Mouse (Mus musculus) liver, embryonic 13.5 days (tissue): ENCODE data around the gene Supt4a. TPM values are rescaled to one million over a fixed set of nuclear protein-coding genes. Genes with fewer than 3 reads are reported as not detected.

Experiments used
- ATAC-seq: fragments of 200-750 bp; cut with Nextera tagmentation; 2 replicates; pipeline ENCODE4 v1.8.0; 2017; ENCODE audit warnings: low read depth, mild to moderate bottlenecking, moderate number of reproducible peaks, moderate library complexity
- DNase-seq: peaks from one replicate; pipeline ENCODE4 v3.0.0; 2022
- H3K27ac ChIP-seq: fragments of 300-500 bp; sonication (generic); 2 replicates; pipeline ENCODE4 v1.5.1; 2015; ENCODE audit warnings: moderate library complexity, mild to moderate bottlenecking, inconsistent platforms
- H3K27me3 ChIP-seq: fragments of 300-500 bp; sonication (generic); 2 replicates; pipeline ENCODE4 v1.6.1; 2015; ENCODE audit warnings: mild to moderate bottlenecking, inconsistent platforms
- H3K36me3 ChIP-seq: fragments of 300-500 bp; sonication (generic); 2 replicates; pipeline ENCODE4 v1.6.1; 2015; ENCODE audit warnings: mild to moderate bottlenecking, inconsistent platforms
- H3K4me1 ChIP-seq: fragments of 300-500 bp; sonication (generic); replicated peaks from 2 replicates; pipeline ENCODE4 v1.6.1; 2015; ENCODE audit warnings: inconsistent platforms
- H3K4me2 ChIP-seq: fragments of 300-500 bp; sonication (generic); 2 replicates; pipeline ENCODE4 v1.6.1; 2015; ENCODE audit warnings: inconsistent platforms, mild to moderate bottlenecking, moderate library complexity
- H3K4me3 ChIP-seq: fragments of 300-500 bp; sonication (generic); replicated peaks from 2 replicates; pipeline ENCODE4 v1.5.1; 2015; ENCODE audit warnings: mild to moderate bottlenecking, inconsistent platforms
- H3K9ac ChIP-seq: fragments of 300-500 bp; sonication (generic); 2 replicates; pipeline ENCODE4 v1.6.1; 2015; ENCODE audit warnings: mild to moderate bottlenecking, inconsistent platforms
- H3K9me3 ChIP-seq: fragments of 300-500 bp; sonication (generic); replicated peaks from 2 replicates; pipeline ENCODE4 v1.6.1; 2016; ENCODE audit warnings: inconsistent platforms
- WGBS: fragments of 180-500 bp; shearing (Covaris S2); methylation state at CpG from one replicate; pipeline ENCODE4 v1.1.7; 2015; ENCODE audit not compliant: insufficient replicate concordance; 5-methylcytosine and 5-hydroxymethylcytosine counted together
- polyA plus RNA-seq: library from polyadenylated mRNA; unstranded; fragments of >200 nt; fragmentation: Nextera tagmentation; extraction: Ambion mirVana; gene quantifications from 2 replicates; pipeline ENCODE4 v1.2.1, GENCODE M21; 2015

Supt4a gene
- 219 and 233 TPM in 2 replicates for polyA plus RNA-seq

GRCm38 (mm10) chr11:87737175-87737740 is at the start of gene Supt4a:
TSS of gene Supt4a (plus strand) at chr11:87737552.
- H3K9ac ChIP-seq: peak within 1 kb of the TSS; percentile 93
- DNase-seq: peak; percentile 95
- WGBS: 1% methylated on average over 57 of the region's 57 CpGs
- peaks cover 67% of the 10 kb centered on the region for H3K4me1 ChIP-seq
- peaks cover 48% of the 10 kb centered on the region for H3K36me3 ChIP-seq
- H3K4me3 ChIP-seq: peak within 1 kb of the TSS; percentile 92
- H3K27ac ChIP-seq: peak within 1 kb of the TSS; percentile 99
- peak within 1 kb of the TSS; percentile 91 for H3K4me2 ChIP-seq
- H3K9me3 ChIP-seq: no peaks in the 10 kb centered on the region
- H3K27me3 ChIP-seq: no peaks in the 10 kb centered on the region
- peak; percentile 86 for ATAC-seq

- peak overlapping the region; percentile 15 for H3K27ac ChIP-seq
- H3K4me3 ChIP-seq: no peak overlapping the region
- H3K9ac ChIP-seq: no peak overlapping the region
- H3K4me1 ChIP-seq: peaks cover 61% of the 10 kb centered on the region
- no peak for ATAC-seq
- DNase-seq: no peak
- H3K4me2 ChIP-seq: peak overlapping the region; percentile 10; the same call in 1 of the 2 replicates
- WGBS: 77% methylated on average over 11 of the region's 11 CpGs
- H3K36me3 ChIP-seq: no peaks in the 10 kb centered on the region
- no peaks in the 10 kb centered on the region for H3K9me3 ChIP-seq
- no peaks in the 10 kb centered on the region for H3K27me3 ChIP-seq
These were observed 48.7 kb upstream of the Supt4a start for GRCm38 (mm10) chr11:87688478-87689203.

GRCm38 (mm10) chr11:87689402-87689808 is 47.9 kb upstream of the Supt4a start:
- Histone ChIP-seq H3K9me3 (no peaks in the 10 kb centered on the region), H3K4me1 (peaks cover 61% of the 10 kb centered on the region), H3K4me2 (peak overlapping the region; percentile 60), H3K4me3 (peak overlapping the region; percentile 30), H3K36me3 (no peaks in the 10 kb centered on the region), H3K27ac (peak overlapping the region; percentile 72), H3K27me3 (no peaks in the 10 kb centered on the region), H3K9ac (0 out of 2 replicates have a peak overlapping the region, but pooled peaks have one; percentile 37)
- WGBS: 36% methylated on average over 7 of the region's 7 CpGs
- ATAC-seq (peak; percentile 52), DNase-seq (no peak)

GRCm38 (mm10) chr11:87690054-87690740 is 47.2 kb upstream of the Supt4a start:
- Histone ChIP-seq H3K27ac (peak overlapping the region; percentile 72), H3K36me3 (no peaks in the 10 kb centered on the region), H3K4me2 (peak overlapping the region; percentile 60), H3K9me3 (no peaks in the 10 kb centered on the region), H3K9ac (peak overlapping the region; percentile 37), H3K4me3 (peak overlapping the region; percentile 30), H3K27me3 (no peaks in the 10 kb centered on the region), H3K4me1 (peaks cover 61% of the 10 kb centered on the region)
- peak; percentile 76 for ATAC-seq
- DNase-seq: no peak
- WGBS: 34% methylated on average over 16 of the region's 16 CpGs

GRCm38 (mm10) chr11:87697131-87697682 is 40.1 kb upstream of the Supt4a start:
- no peaks in the 10 kb centered on the region for H3K9me3 ChIP-seq
- WGBS: 67% methylated on average over 14 of the region's 14 CpGs
- H3K36me3 ChIP-seq: no peaks in the 10 kb centered on the region
- no peak overlapping the region for H3K4me2 ChIP-seq
- DNase-seq: no peak
- no peak overlapping the region for H3K9ac ChIP-seq
- peaks cover 51% of the 10 kb centered on the region for H3K4me1 ChIP-seq
- H3K27me3 ChIP-seq: no peaks in the 10 kb centered on the region
- no peak for ATAC-seq
- H3K4me3 ChIP-seq: no peak overlapping the region
- peak overlapping the region; percentile 44; the same call in 1 of the 2 replicates for H3K27ac ChIP-seq

DNA sequence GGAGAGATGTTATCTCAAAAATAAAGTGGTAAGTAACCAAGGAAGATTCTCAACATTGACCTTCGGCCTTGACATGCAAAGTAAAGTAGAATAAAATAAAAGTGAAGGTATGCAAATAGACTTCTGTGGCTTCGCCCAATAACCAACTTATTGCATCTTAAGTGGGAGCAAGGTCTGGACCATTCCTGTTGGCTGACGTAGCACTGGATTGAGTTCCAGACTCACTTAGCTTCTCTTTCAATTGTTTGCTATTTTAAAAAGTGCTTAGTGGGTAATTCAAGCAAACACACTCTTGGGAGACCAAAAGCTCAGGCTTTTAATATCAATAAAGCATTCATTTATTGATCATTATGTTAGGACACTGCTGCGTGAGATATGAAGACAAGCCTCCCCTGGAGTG is 39.2 kb upstream of the Supt4a start:
- no peak overlapping the region for H3K4me3 ChIP-seq
- H3K9ac ChIP-seq: no peak overlapping the region
- H3K36me3 ChIP-seq: no peaks in the 10 kb centered on the region
- H3K27ac ChIP-seq: no peak overlapping the region
- H3K4me1 ChIP-seq: peaks cover 57% of the 10 kb centered on the region
- no peak overlapping the region for H3K4me2 ChIP-seq
- WGBS: 80% methylated on average over 4 of the region's 4 CpGs
- DNase-seq: no peak
- no peaks in the 10 kb centered on the region for H3K9me3 ChIP-seq
- ATAC-seq: no peak
- H3K27me3 ChIP-seq: no peaks in the 10 kb centered on the region

DNA sequence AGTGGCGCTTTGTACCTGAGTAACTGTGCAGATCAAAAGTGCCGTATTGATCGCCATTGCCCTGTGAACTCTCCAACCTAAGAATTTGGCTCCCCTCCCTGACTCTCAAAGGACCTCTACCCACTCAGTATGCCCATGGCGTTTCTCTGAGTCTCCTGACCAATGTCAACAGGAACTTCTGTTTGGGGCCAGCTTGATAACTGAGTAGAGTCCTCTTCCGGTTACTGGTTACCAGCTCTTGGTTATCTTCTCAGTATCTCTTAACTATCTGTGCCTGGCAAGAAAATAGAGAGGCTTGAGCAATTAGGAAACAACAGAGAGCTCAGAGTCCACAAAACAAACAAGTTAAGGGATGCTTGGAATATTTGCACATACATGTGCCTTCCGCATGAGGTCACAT is 36.2 kb upstream of the Supt4a start:
- no peak for DNase-seq
- 0 out of 2 replicates have a peak overlapping the region, but pooled peaks have one; percentile 10 for H3K4me2 ChIP-seq
- WGBS: 51% methylated on average over 6 of the region's 6 CpGs
- H3K4me3 ChIP-seq: no peak overlapping the region
- H3K9me3 ChIP-seq: no peaks in the 10 kb centered on the region
- H3K36me3 ChIP-seq: no peaks in the 10 kb centered on the region
- no peaks in the 10 kb centered on the region for H3K27me3 ChIP-seq
- H3K9ac ChIP-seq: peak overlapping the region; percentile 54; the same call in 1 of the 2 replicates
- peaks cover 85% of the 10 kb centered on the region for H3K4me1 ChIP-seq
- peak; percentile 13; the same call in 1 of the 2 replicates for ATAC-seq
- H3K27ac ChIP-seq: peak overlapping the region; percentile 68

- WGBS: 33% methylated on average over 14 of the region's 14 CpGs
- Histone ChIP-seq H3K4me2 (peak overlapping the region; percentile 10), H3K27ac (peak overlapping the region; percentile 68), H3K9ac (peak overlapping the region; percentile 54), H3K36me3 (no peaks in the 10 kb centered on the region), H3K4me1 (peaks cover 84% of the 10 kb centered on the region), H3K27me3 (no peaks in the 10 kb centered on the region), H3K4me3 (peak overlapping the region; percentile 9; the same call in 1 of the 2 replicates), H3K9me3 (no peaks in the 10 kb centered on the region)
- DNase-seq (no peak), ATAC-seq (no peak)
These were observed 35.3 kb upstream of the Supt4a start for GRCm38 (mm10) chr11:87701877-87702620.

DNA sequence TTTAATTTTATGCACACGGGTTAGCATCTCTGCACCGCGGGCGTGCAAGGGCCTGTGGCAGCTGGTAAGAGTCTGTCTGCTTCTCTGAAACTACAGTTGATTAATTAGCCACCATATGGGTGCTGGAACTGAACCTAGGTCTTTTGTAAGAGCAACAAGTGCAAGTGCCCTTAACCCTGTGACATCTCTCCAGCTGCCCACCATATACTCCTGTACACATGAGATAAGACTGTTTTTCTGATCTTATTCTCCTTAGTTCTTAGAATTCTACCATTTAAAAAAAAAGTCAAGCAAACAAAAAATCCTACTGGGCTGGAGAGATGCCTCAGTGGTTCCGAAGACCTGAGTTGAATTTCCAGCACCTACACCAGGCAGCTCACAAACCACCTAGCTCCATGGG is 33.7 kb upstream of the Supt4a start:
- Histone ChIP-seq H3K27ac (peak overlapping the region; percentile 76), H3K4me2 (peak overlapping the region; percentile 33), H3K9me3 (no peaks in the 10 kb centered on the region), H3K4me3 (no peak overlapping the region), H3K36me3 (no peaks in the 10 kb centered on the region), H3K9ac (peak overlapping the region; percentile 50), H3K27me3 (no peaks in the 10 kb centered on the region), H3K4me1 (peaks cover 91% of the 10 kb centered on the region)
- 48% methylated on average over 5 of the region's 5 CpGs for WGBS
- ATAC-seq (peak; percentile 80), DNase-seq (peak; percentile 51)

- Histone ChIP-seq H3K27ac (peak overlapping the region; percentile 76), H3K4me3 (no peak overlapping the region), H3K4me1 (peaks cover 95% of the 10 kb centered on the region), H3K4me2 (peak overlapping the region; percentile 33), H3K9ac (peak overlapping the region; percentile 50; the same call in 1 of the 2 replicates), H3K27me3 (no peaks in the 10 kb centered on the region), H3K36me3 (no peaks in the 10 kb centered on the region), H3K9me3 (no peaks in the 10 kb centered on the region)
- 74% methylated on average over 9 of the region's 9 CpGs for WGBS
- no peak for ATAC-seq
- DNase-seq: no peak
These were observed 33.1 kb upstream of the Supt4a start for GRCm38 (mm10) chr11:87704289-87704688.
